Comparison of ENCODE assay signal across 49 mouse cellular contexts in genomic region chr14:54796760-54797159, GRCm38 (mm10). TPM values are rescaled to one million over a fixed set of nuclear protein-coding genes. Genes with fewer than 3 reads are reported as not detected.
"Had no signal": no experiment of that assay in that cellular context is flagged by ENCODE, and none has a peak within 500 bp of the region (broad histone marks: within the 10 kb centered on the region; RNA-seq: fewer than 3 reads in every experiment).

No protein-coding gene starts in this region.

- H3K27ac ChIP-seq: heart, embryonic 10.5 days; heart, embryonic 13.5 days; heart, embryonic 15.5 days; hindbrain, embryonic 10.5 days; hindbrain, embryonic 12.5 days; hindbrain, embryonic 13.5 days; hindbrain, embryonic 14.5 days; hindbrain, embryonic 15.5 days; hindbrain, postnatal 0 days; intestine, embryonic 15.5 days; kidney, embryonic 15.5 days; kidney, postnatal 0 days; left cerebral cortex, adult 2 months had no signal

- H3K4me2 ChIP-seq: heart, embryonic 11.5 days; heart, embryonic 12.5 days; heart, embryonic 13.5 days; heart, embryonic 15.5 days; hindbrain, embryonic 12.5 days; hindbrain, embryonic 13.5 days; hindbrain, embryonic 14.5 days; hindbrain, embryonic 15.5 days; intestine, embryonic 15.5 days; kidney, embryonic 15.5 days had no signal

- DNase-seq: heart, postnatal 10 days; heart, postnatal 14 days; heart, postnatal 36 days; heart, postnatal 4 days; kidney, adult 11 months; kidney, adult 18-20 months; kidney, adult 2 months; kidney, adult 8-10 months; kidney, adult 9 months; kidney, postnatal 10 days; kidney, postnatal 14 days; kidney, postnatal 25 days; kidney, postnatal 36 days; kidney, postnatal 4 days; layer of hippocampus, adult 9-11 months; layer of hippocampus, postnatal 36 days had no signal

- H3K36me3 ChIP-seq: heart, embryonic 10.5 days; heart, embryonic 12.5 days; heart, embryonic 13.5 days; heart, embryonic 15.5 days; hindbrain, embryonic 10.5 days; hindbrain, embryonic 12.5 days; hindbrain, embryonic 13.5 days; hindbrain, embryonic 15.5 days; intestine, embryonic 15.5 days; kidney, embryonic 15.5 days had no signal

- ATAC-seq: hindbrain, embryonic 16.5 days; hindbrain, postnatal 0 days; inflammation-experienced regulatory T-cells, adult 6 months; intestine, embryonic 15.5 days; intestine, embryonic 16.5 days; intestine, postnatal 0 days had no signal

- H3K27me3 ChIP-seq: heart, embryonic 12.5 days; hindbrain, embryonic 12.5 days; hindbrain, embryonic 13.5 days; hindbrain, embryonic 15.5 days; intestine, embryonic 15.5 days; kidney, embryonic 15.5 days had no signal

- H3K9me3 ChIP-seq: heart, embryonic 10.5 days; heart, embryonic 12.5 days; heart, embryonic 13.5 days; heart, embryonic 15.5 days; hindbrain, embryonic 10.5 days; hindbrain, embryonic 12.5 days; hindbrain, embryonic 13.5 days; hindbrain, embryonic 15.5 days; intestine, embryonic 15.5 days; kidney, embryonic 15.5 days had no signal

- H3K4me3 ChIP-seq: heart, embryonic 10.5 days; heart, embryonic 12.5 days; heart, embryonic 13.5 days; heart, embryonic 15.5 days; hindbrain, embryonic 10.5 days; hindbrain, embryonic 12.5 days; hindbrain, embryonic 13.5 days; hindbrain, embryonic 15.5 days; intestine, embryonic 15.5 days; kidney, embryonic 15.5 days; left cerebral cortex, adult 2 months had no signal

- H3K9ac ChIP-seq: heart, embryonic 12.5 days; heart, embryonic 13.5 days; heart, embryonic 15.5 days; hindbrain, embryonic 12.5 days; hindbrain, embryonic 13.5 days; hindbrain, embryonic 14.5 days; hindbrain, embryonic 15.5 days; intestine, embryonic 15.5 days; kidney, embryonic 15.5 days had no signal

- H3K4me1 ChIP-seq: hindbrain, embryonic 10.5 days; hindbrain, embryonic 12.5 days; hindbrain, embryonic 13.5 days; hindbrain, embryonic 15.5 days; intestine, embryonic 15.5 days; kidney, embryonic 15.5 days had no signal

RNA-seq across cellular contexts. Expression of gene Rnf212b, which starts 17.2 kb away (rescaled TPM):
- total RNA-seq: heart, postnatal 10 days; heart, postnatal 14 days; heart, postnatal 25 days; heart, postnatal 36 days; heart, postnatal 4 days; hematopoietic stem cell, adult 5-6 weeks; hindbrain, postnatal 0 days; layer of hippocampus, adult 18-20 months; layer of hippocampus, adult 8-10 months; layer of hippocampus, postnatal 10 days; layer of hippocampus, postnatal 14 days; layer of hippocampus, postnatal 25 days; layer of hippocampus, postnatal 36 days; left cerebral cortex, adult 18-20 months; left cerebral cortex, adult 2 months had no signal
- polyA plus RNA-seq: heart, embryonic 10.5 days; heart, embryonic 11.5 days; heart, embryonic 12.5 days; heart, embryonic 13.5 days; heart, embryonic 14.5 days; heart, embryonic 15.5 days; heart, embryonic 16.5 days; hindbrain, embryonic 10.5 days; hindbrain, embryonic 11.5 days; hindbrain, embryonic 12.5 days; hindbrain, embryonic 13.5 days; hindbrain, embryonic 14.5 days; hindbrain, embryonic 15.5 days; hindbrain, embryonic 16.5 days; hindbrain, postnatal 0 days; inflammation-experienced regulatory T-cells, adult 6 months; intestine, embryonic 14.5 days; intestine, embryonic 15.5 days; intestine, embryonic 16.5 days; intestine, postnatal 0 days; kidney, embryonic 14.5 days; kidney, embryonic 15.5 days; large intestine, adult 2 months had no signal
